Mouse (Mus musculus) right cerebral cortex, postnatal 4 days (tissue): Measurements from ENCODE around the gene Gnb1.
"Not testable (repeated sequence)": the region's sequence is repeated elsewhere in the genome, so short reads cannot be mapped to it uniquely, and the experiment has no call there.

Source experiments
- DNase-seq: peaks from one replicate; pipeline ENCODE4 v3.0.0-alpha.2; 2022

Gnb1 gene

GRCm38 (mm10) chr4:155554880-155555279 lies 63.7 kb downstream of the Gnb1 start:
- DNase-seq: no peak

- no peak for DNase-seq
Measured at GRCm38 (mm10) chr4:155555464-155555863, 64.3 kb downstream of the Gnb1 start.

GRCm38 (mm10) chr4:155559454-155559853 lies 68.3 kb downstream of the Gnb1 start:
- no peak for DNase-seq

GRCm38 (mm10) chr4:155560932-155561331 lies 69.8 kb downstream of the Gnb1 start:
- no peak for DNase-seq

- peak; percentile 11 for DNase-seq
Measured at GRCm38 (mm10) chr4:155561661-155562442, 70.7 kb downstream of the Gnb1 start, which contains the start of gene Nadk. Gene Nadk, plus strand, starts transcription at chr4:155562378.

- DNase-seq: peak; percentile 68
Measured at GRCm38 (mm10) chr4:155562725-155563399, 71.7 kb downstream of the Gnb1 start.

GRCm38 (mm10) chr4:155563400-155564231 lies 72.5 kb downstream of the Gnb1 start:
- DNase-seq: peak; percentile 91

GRCm38 (mm10) chr4:155564315-155565069 lies 73.3 kb downstream of the Gnb1 start:
- DNase-seq: no peak

GRCm38 (mm10) chr4:155566555-155566954 lies 75.4 kb downstream of the Gnb1 start:
- DNase-seq: no peak

- no peak for DNase-seq
Measured at GRCm38 (mm10) chr4:155568170-155568569, 77.0 kb downstream of the Gnb1 start.

- DNase-seq: no peak
Measured at GRCm38 (mm10) chr4:155568632-155569370, 77.6 kb downstream of the Gnb1 start.

GRCm38 (mm10) chr4:155569818-155570217 lies 78.7 kb downstream of the Gnb1 start:
- DNase-seq: no peak

- not testable (repeated sequence) for DNase-seq
Measured at GRCm38 (mm10) chr4:155570315-155570714, 79.2 kb downstream of the Gnb1 start.

GRCm38 (mm10) chr4:155571442-155571841 lies 80.3 kb downstream of the Gnb1 start:
- DNase-seq: no peak

- DNase-seq: no peak
Measured at GRCm38 (mm10) chr4:155573155-155573554, 82.0 kb downstream of the Gnb1 start.

GRCm38 (mm10) chr4:155573876-155574275 lies 82.7 kb downstream of the Gnb1 start:
- DNase-seq: no peak

- no peak for DNase-seq
Measured at GRCm38 (mm10) chr4:155574931-155575330, 83.8 kb downstream of the Gnb1 start.

GRCm38 (mm10) chr4:155575521-155575920 lies 84.4 kb downstream of the Gnb1 start:
- DNase-seq: no peak

GRCm38 (mm10) chr4:155577132-155577531 lies 86.0 kb downstream of the Gnb1 start:
- DNase-seq: no peak

GRCm38 (mm10) chr4:155577741-155578140 lies 86.6 kb downstream of the Gnb1 start:
- DNase-seq: no peak

- DNase-seq: no peak
Measured at GRCm38 (mm10) chr4:155578336-155579125, 87.4 kb downstream of the Gnb1 start.
